Mouse (Mus musculus) yolk sac, embryonic 10.5 days (tissue): ENCODE measurements around the gene Dnttip1.
A peak's percentile ranks its signal among the peaks of the same experiment; 100 is the strongest.

ENCODE experiments used
- DNase-seq: peaks from one replicate; pipeline ENCODE4 v3.0.0-alpha.2; 2017; ENCODE audit warnings: low spot score

Gene Dnttip1

GRCm38 (mm10) chr2:164754800-164755199 is 9.0 kb downstream of the Dnttip1 start:
- no peak for DNase-seq

- DNase-seq = no peak
Measured at GRCm38 (mm10) chr2:164757841-164758240, 12.1 kb downstream of the Dnttip1 start.

GRCm38 (mm10) chr2:164758692-164759091 is 12.9 kb downstream of the Dnttip1 start:
- no peak for DNase-seq

- no peak for DNase-seq
Measured at GRCm38 (mm10) chr2:164760059-164760833, 14.5 kb downstream of the Dnttip1 start.

- no peak for DNase-seq
Measured at GRCm38 (mm10) chr2:164761502-164761901, 15.7 kb downstream of the Dnttip1 start.

- no peak for DNase-seq
Measured at GRCm38 (mm10) chr2:164761971-164762370, 16.2 kb downstream of the Dnttip1 start.

GRCm38 (mm10) chr2:164762593-164762992 is 16.8 kb downstream of the Dnttip1 start:
- no peak for DNase-seq

GRCm38 (mm10) chr2:164765841-164766240 is 20.1 kb downstream of the Dnttip1 start:
- no peak for DNase-seq

- no peak for DNase-seq
Measured at GRCm38 (mm10) chr2:164767812-164768540, 22.2 kb downstream of the Dnttip1 start.

GRCm38 (mm10) chr2:164769258-164770037 is 23.7 kb downstream of the Dnttip1 start, which contains the start of gene Ube2c:
Ube2c (plus strand) TSS chr2:164769898.
- peak; percentile 99 for DNase-seq

GRCm38 (mm10) chr2:164770279-164770678 is 24.5 kb downstream of the Dnttip1 start:
- peak; percentile 52 for DNase-seq

- DNase-seq = no peak
Measured at GRCm38 (mm10) chr2:164771123-164771522, 25.3 kb downstream of the Dnttip1 start.

- DNase-seq = no peak
Measured at GRCm38 (mm10) chr2:164773229-164773988, 27.6 kb downstream of the Dnttip1 start.

- no peak for DNase-seq
Measured at GRCm38 (mm10) chr2:164773989-164774364, 28.2 kb downstream of the Dnttip1 start.

GRCm38 (mm10) chr2:164776130-164776529 is 30.3 kb downstream of the Dnttip1 start:
- DNase-seq = no peak

- DNase-seq = no peak
Measured at GRCm38 (mm10) chr2:164776801-164777200, 31.0 kb downstream of the Dnttip1 start.

GRCm38 (mm10) chr2:164777246-164778014 is 31.6 kb downstream of the Dnttip1 start:
- DNase-seq = no peak

- DNase-seq = no peak
Measured at GRCm38 (mm10) chr2:164778015-164778287, 32.2 kb downstream of the Dnttip1 start.

GRCm38 (mm10) chr2:164778809-164779208 is 33.0 kb downstream of the Dnttip1 start:
- no peak for DNase-seq

- no peak for DNase-seq
Measured at GRCm38 (mm10) chr2:164779481-164780086, 33.8 kb downstream of the Dnttip1 start, which contains the start of gene Tnnc2. Tnnc2 (minus strand) TSS chr2:164779967.

GRCm38 (mm10) chr2:164781876-164782275 is 36.1 kb downstream of the Dnttip1 start:
- peak; percentile 64 for DNase-seq
